Mouse (Mus musculus): Measurements from ENCODE around the gene Msrb1. TPM values are rescaled to one million over a fixed set of nuclear protein-coding genes. Genes with fewer than 3 reads are reported as not detected.

The Msrb1 gene
- polyA plus RNA-seq, 1 experiment from 2014 or later, result 48.6 TPM

DNA sequence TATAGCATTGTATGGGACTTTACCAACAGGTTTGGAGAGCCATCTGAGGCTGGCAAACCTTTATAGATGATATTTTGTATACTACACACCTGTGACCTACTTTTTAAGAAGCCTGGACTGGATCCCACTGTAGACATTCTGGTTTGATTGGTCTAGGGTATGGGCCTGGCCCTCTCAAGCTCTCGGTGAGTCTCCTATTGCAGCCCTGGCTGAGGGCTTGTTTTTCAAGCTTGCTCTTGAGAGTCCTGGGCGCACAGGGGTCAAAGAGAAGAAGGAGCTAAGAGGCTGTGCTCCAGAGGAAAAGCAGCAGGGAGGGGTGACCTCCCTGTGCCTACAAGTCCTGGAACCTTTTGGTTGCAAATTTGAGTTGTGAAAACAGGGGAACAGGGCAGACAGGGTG lies 40.6 kb downstream of the Msrb1 start:
- Histone ChIP-seq H3K27ac (no peak overlapping the region), H3K27me3 (ENCODE audit: insufficient read depth, low read length) (no peaks in the 10 kb centered on the region), H3K36me3 (ENCODE audit: insufficient read depth, low read length) (no peaks in the 10 kb centered on the region), H3K4me3 (replicated peaks; ENCODE audit: low read depth, low read length) (no peak overlapping the region), H3K4me2 (ENCODE audit: low read length) (no peak overlapping the region), H3K9me3 (replicated peaks; ENCODE audit: low read length) (no peaks in the 10 kb centered on the region), H3K4me1 (replicated peaks; ENCODE audit: insufficient read depth, low read length) (no peaks in the 10 kb centered on the region), H3K9ac (ENCODE audit: low read depth, low read length) (no peak overlapping the region)
- DNase-seq (ENCODE audit: low spot score) (no peak), ATAC-seq (replicated peaks; ENCODE audit: low FRiP score, low read depth) (no peak)
- no peak for TF ChIP-seq CTCF (IDR thresholded peaks at IDR 0.05; ENCODE audit: low read depth)
- 68% methylated on average over 2 of the region's 2 CpGs for WGBS

GRCm38 (mm10) chr17:24780821-24781220 lies 44.4 kb downstream of the Msrb1 start:
- Histone ChIP-seq H3K9me3 (replicated peaks; ENCODE audit: low read length) (no peaks in the 10 kb centered on the region), H3K4me1 (replicated peaks; ENCODE audit: insufficient read depth, low read length) (no peaks in the 10 kb centered on the region), H3K36me3 (ENCODE audit: insufficient read depth, low read length) (no peaks in the 10 kb centered on the region), H3K4me2 (ENCODE audit: low read length) (no peak overlapping the region), H3K27ac (no peak overlapping the region), H3K9ac (ENCODE audit: low read depth, low read length) (no peak overlapping the region), H3K27me3 (ENCODE audit: insufficient read depth, low read length) (no peaks in the 10 kb centered on the region), H3K4me3 (replicated peaks; ENCODE audit: low read depth, low read length) (no peak overlapping the region)
- no peak for ATAC-seq (replicated peaks; ENCODE audit: low FRiP score, low read depth)
- no peak for TF ChIP-seq CTCF (IDR thresholded peaks at IDR 0.05; ENCODE audit: low read depth)
- DNase-seq (ENCODE audit: low spot score), result no peak
- WGBS, result 95% methylated on average over 2 of the region's 2 CpGs

DNA sequence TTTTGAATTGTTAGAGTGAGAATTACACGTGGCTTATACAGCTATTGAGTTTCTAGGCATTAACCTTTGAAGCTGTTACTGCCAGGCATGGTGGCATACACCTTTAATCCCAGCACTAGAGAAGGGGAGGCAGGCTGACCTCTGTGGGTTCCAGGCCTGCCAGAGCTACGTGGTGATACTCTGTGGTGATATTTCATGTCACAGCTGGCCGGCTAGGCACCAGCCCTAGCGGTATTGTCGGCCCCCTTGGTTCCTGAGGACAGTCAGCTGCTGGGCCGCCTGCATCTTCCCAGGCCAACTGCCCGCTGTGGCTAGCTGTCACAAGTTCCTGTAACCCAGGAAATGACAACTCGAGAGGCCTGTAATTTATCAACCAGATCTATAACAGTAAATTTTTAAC lies 55.7 kb downstream of the Msrb1 start:
- no peak overlapping the region for H3K27ac ChIP-seq
- no peak overlapping the region for H3K4me3 ChIP-seq (replicated peaks; ENCODE audit: low read depth, low read length)
- H3K9ac ChIP-seq (ENCODE audit: low read depth, low read length), result no peak overlapping the region
- ATAC-seq (replicated peaks; ENCODE audit: low FRiP score, low read depth), result no peak
- no peak for DNase-seq (ENCODE audit: low spot score)
- no peaks in the 10 kb centered on the region for H3K36me3 ChIP-seq (ENCODE audit: insufficient read depth, low read length)
- no peaks in the 10 kb centered on the region for H3K9me3 ChIP-seq (replicated peaks; ENCODE audit: low read length)
- H3K4me1 ChIP-seq (replicated peaks; ENCODE audit: insufficient read depth, low read length), result no peaks in the 10 kb centered on the region
- H3K27me3 ChIP-seq (ENCODE audit: insufficient read depth, low read length), result no peaks in the 10 kb centered on the region
- no peak overlapping the region for H3K4me2 ChIP-seq (ENCODE audit: low read length)
- TF ChIP-seq CTCF (IDR thresholded peaks at IDR 0.05; ENCODE audit: low read depth), result no peak
- WGBS, result 17% methylated on average over 8 of the region's 8 CpGs

Other genes starting within 250 kb of the Msrb1 start
- 0.82 and 1.1 TPM in 2 replicates for gene Caskin1, start 248.0 kb upstream of the Msrb1 start, polyA plus RNA-seq (2015; fragmentation: Nextera tagmentation; extraction: Ambion mirVana)
- 59.4 and 67.3 TPM in 2 replicates for gene Traf7, start 208.7 kb upstream of the Msrb1 start, polyA plus RNA-seq (2015; fragmentation: Nextera tagmentation; extraction: Ambion mirVana)
- 3.5 and 3.7 TPM in 2 replicates for gene Rab26, start 202.4 kb upstream of the Msrb1 start, polyA plus RNA-seq (2015; fragmentation: Nextera tagmentation; extraction: Ambion mirVana)
- 10.6 and 17.7 TPM in 2 replicates for gene Pkd1, start 186.8 kb upstream of the Msrb1 start, polyA plus RNA-seq (2015; fragmentation: Nextera tagmentation; extraction: Ambion mirVana)
- 36.4 and 42.4 TPM in 2 replicates for gene Tsc2, start 104.0 kb upstream of the Msrb1 start, polyA plus RNA-seq (2015; fragmentation: Nextera tagmentation; extraction: Ambion mirVana)
- gene Nthl1, start 104.0 kb upstream of the Msrb1 start, polyA plus RNA-seq (2015; fragmentation: Nextera tagmentation; extraction: Ambion mirVana), result 13.4 and 14.9 TPM in 2 replicates
- 141 and 145 TPM in 2 replicates for gene Slc9a3r2, start 86.3 kb upstream of the Msrb1 start, polyA plus RNA-seq (2015; fragmentation: Nextera tagmentation; extraction: Ambion mirVana)
- 0.32 and 0.38 TPM in 2 replicates for gene Npw, start 78.2 kb upstream of the Msrb1 start, polyA plus RNA-seq (2015; fragmentation: Nextera tagmentation; extraction: Ambion mirVana)
- gene Zfp598, start 67.0 kb upstream of the Msrb1 start, polyA plus RNA-seq (2015; fragmentation: Nextera tagmentation; extraction: Ambion mirVana), result 17.5 and 18.1 TPM in 2 replicates
- 1.4 and 1.7 TPM in 2 replicates for gene Syngr3, start 46.7 kb upstream of the Msrb1 start, polyA plus RNA-seq (2015; fragmentation: Nextera tagmentation; extraction: Ambion mirVana)
- 43.3 and 47.6 TPM in 2 replicates for gene Gfer, start 40.5 kb upstream of the Msrb1 start, polyA plus RNA-seq (2015; fragmentation: Nextera tagmentation; extraction: Ambion mirVana)
- 2.6 and 2.7 TPM in 2 replicates for gene Noxo1, start 40.4 kb upstream of the Msrb1 start, polyA plus RNA-seq (2015; fragmentation: Nextera tagmentation; extraction: Ambion mirVana)
- gene Tbl3, start 29.0 kb upstream of the Msrb1 start, polyA plus RNA-seq (2015; fragmentation: Nextera tagmentation; extraction: Ambion mirVana), result 50.5 and 57.3 TPM in 2 replicates
- gene Rnf151, start 18.6 kb upstream of the Msrb1 start, polyA plus RNA-seq (2015; fragmentation: Nextera tagmentation; extraction: Ambion mirVana), result not detected in 2 replicates
- 1,452 and 1,460 TPM in 2 replicates for gene Rps2, start 18.5 kb upstream of the Msrb1 start, polyA plus RNA-seq (2015; fragmentation: Nextera tagmentation; extraction: Ambion mirVana)
- 417 and 419 TPM in 2 replicates for gene Ndufb10, start 12.2 kb upstream of the Msrb1 start, polyA plus RNA-seq (2015; fragmentation: Nextera tagmentation; extraction: Ambion mirVana)
- gene Rpl3l, start 8.8 kb upstream of the Msrb1 start, polyA plus RNA-seq (2015; fragmentation: Nextera tagmentation; extraction: Ambion mirVana), result 0.36 and 0.38 TPM in 2 replicates
- 33.0 and 38.6 TPM in 2 replicates for gene Hs3st6, start 16.3 kb downstream of the Msrb1 start, polyA plus RNA-seq (2015; fragmentation: Nextera tagmentation; extraction: Ambion mirVana)
- 0.23 and 0.47 TPM in 2 replicates for gene Meiob, start 67.6 kb downstream of the Msrb1 start, polyA plus RNA-seq (2015; fragmentation: Nextera tagmentation; extraction: Ambion mirVana)
- gene Hagh, start 103.5 kb downstream of the Msrb1 start, polyA plus RNA-seq (2015; fragmentation: Nextera tagmentation; extraction: Ambion mirVana), result 99.7 and 101 TPM in 2 replicates
- 88.0 and 90.7 TPM in 2 replicates for gene Fahd1, start 113.7 kb downstream of the Msrb1 start, polyA plus RNA-seq (2015; fragmentation: Nextera tagmentation; extraction: Ambion mirVana)
- 6.8 and 8.2 TPM in 2 replicates for gene Igfals, start 129.4 kb downstream of the Msrb1 start, polyA plus RNA-seq (2015; fragmentation: Nextera tagmentation; extraction: Ambion mirVana)
- gene Nubp2, start 149.7 kb downstream of the Msrb1 start, polyA plus RNA-seq (2015; fragmentation: Nextera tagmentation; extraction: Ambion mirVana), result 55.9 and 57.5 TPM in 2 replicates
- gene Spsb3, start 150.0 kb downstream of the Msrb1 start, polyA plus RNA-seq (2015; fragmentation: Nextera tagmentation; extraction: Ambion mirVana), result 53.4 and 55.9 TPM in 2 replicates
- 29.5 and 29.6 TPM in 2 replicates for gene Eme2, start 158.4 kb downstream of the Msrb1 start, polyA plus RNA-seq (2015; fragmentation: Nextera tagmentation; extraction: Ambion mirVana)
- gene Mrps34, start 158.5 kb downstream of the Msrb1 start, polyA plus RNA-seq (2015; fragmentation: Nextera tagmentation; extraction: Ambion mirVana), result 141 TPM in 2 replicates
- 87.1 and 93.1 TPM in 2 replicates for gene Nme3, start 159.9 kb downstream of the Msrb1 start, polyA plus RNA-seq (2015; fragmentation: Nextera tagmentation; extraction: Ambion mirVana)
- gene Mapk8ip3, start 200.3 kb downstream of the Msrb1 start, polyA plus RNA-seq (2015; fragmentation: Nextera tagmentation; extraction: Ambion mirVana), result 12.7 and 13.7 TPM in 2 replicates
- gene Jpt2, start 224.0 kb downstream of the Msrb1 start, polyA plus RNA-seq (2015; fragmentation: Nextera tagmentation; extraction: Ambion mirVana), result 95.0 and 108 TPM in 2 replicates

Data from kidney, postnatal 0 days (tissue).